Mouse (Mus musculus): ENCODE measurements around the gene Zfp980. TPM values are rescaled to one million over a fixed set of nuclear protein-coding genes. Genes with fewer than 3 reads are reported as not detected.
"Not testable (repeated sequence)": the region's sequence is repeated elsewhere in the genome, so short reads cannot be mapped to it uniquely, and the experiment has no call there.

The Zfp980 gene
- total RNA-seq (2018; cell fraction: chromatin; rRNA removed): not detected
- not detected for total RNA-seq (2018; cell fraction: cytosol; rRNA removed)
- not detected for total RNA-seq (2018; cell fraction: nucleus; rRNA removed)
- polyA plus RNA-seq (2018): not detected in 3 replicates

GRCm38 (mm10) chr4:145670385-145670784 is at the start of gene Zfp980:
Zfp980 (plus strand) TSS chr4:145670685.
- not testable (repeated sequence) for H3K79me2 ChIP-seq (ENCODE audit: inconsistent target); H3K27ac ChIP-seq; H3K4me3 ChIP-seq (ENCODE audit: inconsistent target); H3K36me3 ChIP-seq (ENCODE audit: inconsistent target)
- WGBS (ENCODE audit: missing documents): 61% methylated on average over 2 of the region's 3 CpGs

DNA sequence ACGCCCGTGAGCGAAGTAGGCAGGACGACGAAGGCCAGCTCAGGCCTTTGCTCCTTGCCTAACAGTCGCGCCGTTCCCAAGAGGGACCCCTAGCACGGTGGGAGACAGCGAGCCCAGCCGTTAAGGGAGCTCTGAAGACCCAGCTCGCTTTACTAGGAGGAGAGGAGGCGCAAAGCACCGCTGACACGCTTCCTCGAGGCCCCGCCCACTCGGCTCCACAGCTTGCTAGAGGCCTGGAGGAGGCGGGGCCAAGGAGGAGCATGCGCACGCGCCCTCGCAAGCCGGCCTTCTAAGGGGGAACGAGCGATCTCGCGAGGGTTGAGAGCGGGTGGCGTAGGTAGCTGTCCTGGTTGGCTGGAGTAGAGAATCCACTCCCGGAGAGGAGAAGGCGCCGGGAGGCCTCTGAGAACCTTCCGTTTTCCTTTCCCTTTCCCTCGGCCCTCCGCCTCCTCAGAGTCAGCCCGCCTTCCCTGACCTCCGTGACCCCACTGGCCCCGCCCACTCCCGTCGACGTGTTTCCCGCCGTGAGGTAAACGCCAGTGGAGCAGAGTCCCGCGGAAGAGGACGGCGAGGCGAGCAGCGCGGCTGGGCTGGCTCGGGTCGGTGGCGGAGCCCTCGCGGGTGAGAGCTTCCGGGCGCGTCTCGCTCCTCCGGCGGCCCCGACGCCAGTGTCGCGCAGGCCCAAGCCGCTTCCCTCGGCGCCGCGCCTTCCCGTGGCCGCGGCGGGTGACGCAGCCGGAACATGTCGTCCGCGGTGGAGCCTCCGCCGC is 29.9 kb upstream of the Zfp980 start:
- not testable (repeated sequence) for H3K4me3 ChIP-seq (ENCODE audit: inconsistent target)
- 46% methylated on average over 55 of the region's 83 CpGs for WGBS (ENCODE audit: missing documents)

GRCm38 (mm10) chr4:145674286-145674780 is 3.8 kb downstream of the Zfp980 start:
- not testable (repeated sequence) for H3K27ac ChIP-seq; H3K79me2 ChIP-seq (ENCODE audit: inconsistent target); H3K36me3 ChIP-seq (ENCODE audit: inconsistent target); H3K4me3 ChIP-seq (ENCODE audit: inconsistent target)
- 60% methylated on average over 2 of the region's 2 CpGs for WGBS (ENCODE audit: missing documents)

More for the DNA sequence above, 29.9 kb upstream of the Zfp980 start:
- H3K36me3 ChIP-seq (ENCODE audit: inconsistent target); H3K79me2 ChIP-seq (ENCODE audit: inconsistent target); H3K27ac ChIP-seq: not testable (repeated sequence)

- not testable (repeated sequence) for H3K4me3 ChIP-seq (ENCODE audit: inconsistent target); H3K79me2 ChIP-seq (ENCODE audit: inconsistent target); H3K27ac ChIP-seq; H3K36me3 ChIP-seq (ENCODE audit: inconsistent target)
- WGBS (ENCODE audit: missing documents): 86% methylated on average over 3 of the region's 3 CpGs
Observed at GRCm38 (mm10) chr4:145680217-145680616, 9.7 kb downstream of the Zfp980 start.

DNA sequence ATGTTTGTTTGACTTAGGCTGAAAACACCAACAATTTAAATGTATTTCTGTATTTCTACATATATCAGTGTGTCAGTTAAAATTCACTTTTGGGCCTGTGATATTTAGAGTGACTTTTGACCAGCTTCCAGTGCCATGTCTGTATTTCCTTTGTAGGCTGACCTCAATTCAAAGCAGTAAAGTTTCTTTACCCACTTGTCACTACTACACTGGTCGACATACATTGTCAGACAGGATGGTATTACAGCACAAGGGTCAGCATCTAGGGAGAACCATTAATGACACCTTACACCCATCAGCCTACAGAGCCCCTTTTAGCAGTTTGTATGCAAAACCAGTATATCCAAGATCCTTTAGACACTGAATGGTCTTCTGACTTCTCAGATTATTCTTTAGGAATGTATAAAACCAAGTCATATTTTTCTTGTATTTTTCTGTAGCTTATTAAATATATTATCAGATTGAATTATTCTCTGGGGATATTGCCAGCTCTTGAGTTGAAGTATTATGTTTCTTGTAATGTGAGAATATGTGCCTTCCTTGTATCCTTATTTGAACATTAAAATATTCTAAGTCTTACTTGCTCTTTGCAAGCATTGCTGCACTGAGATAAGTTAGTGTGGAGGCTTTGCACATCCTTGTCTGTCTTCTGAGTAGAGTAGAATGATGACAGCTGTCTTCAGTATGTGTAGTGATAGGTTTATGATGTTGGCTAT is 10.3 kb downstream of the Zfp980 start:
- H3K36me3 ChIP-seq (ENCODE audit: inconsistent target); H3K79me2 ChIP-seq (ENCODE audit: inconsistent target); H3K27ac ChIP-seq; H3K4me3 ChIP-seq (ENCODE audit: inconsistent target): not testable (repeated sequence)
- no CpG with 5 or more reads among the region's 1 CpGs for WGBS (ENCODE audit: missing documents)

GRCm38 (mm10) chr4:145682021-145682420 is 11.5 kb downstream of the Zfp980 start:
- not testable (repeated sequence) for H3K27ac ChIP-seq; H3K79me2 ChIP-seq (ENCODE audit: inconsistent target); H3K36me3 ChIP-seq (ENCODE audit: inconsistent target); H3K4me3 ChIP-seq (ENCODE audit: inconsistent target)
- WGBS (ENCODE audit: missing documents): 65% methylated on average over 1 of the region's 11 CpGs

- not testable (repeated sequence) for H3K79me2 ChIP-seq (ENCODE audit: inconsistent target); H3K27ac ChIP-seq; H3K36me3 ChIP-seq (ENCODE audit: inconsistent target); H3K4me3 ChIP-seq (ENCODE audit: inconsistent target)
- 87% methylated on average over 3 of the region's 3 CpGs for WGBS (ENCODE audit: missing documents)
Observed at GRCm38 (mm10) chr4:145683024-145683766, 12.7 kb downstream of the Zfp980 start.

GRCm38 (mm10) chr4:145686061-145686460 is 15.6 kb downstream of the Zfp980 start:
- H3K4me3 ChIP-seq (ENCODE audit: inconsistent target); H3K27ac ChIP-seq; H3K36me3 ChIP-seq (ENCODE audit: inconsistent target); H3K79me2 ChIP-seq (ENCODE audit: inconsistent target): not testable (repeated sequence)
- WGBS (ENCODE audit: missing documents): no CpG with 5 or more reads among the region's 2 CpGs

GRCm38 (mm10) chr4:145744935-145745644 is 74.6 kb downstream of the Zfp980 start:
- WGBS (ENCODE audit: missing documents): 9% methylated on average over 21 of the region's 83 CpGs
- not testable (repeated sequence) for H3K27ac ChIP-seq; H3K79me2 ChIP-seq (ENCODE audit: inconsistent target); H3K36me3 ChIP-seq (ENCODE audit: inconsistent target); H3K4me3 ChIP-seq (ENCODE audit: inconsistent target)

- WGBS (ENCODE audit: missing documents): no CpG with 5 or more reads among the region's 30 CpGs
- H3K27ac ChIP-seq; H3K36me3 ChIP-seq (ENCODE audit: inconsistent target); H3K79me2 ChIP-seq (ENCODE audit: inconsistent target); H3K4me3 ChIP-seq (ENCODE audit: inconsistent target): not testable (repeated sequence)
Observed at GRCm38 (mm10) chr4:145745645-145745991, 75.1 kb downstream of the Zfp980 start.

Other genes with a start within 250 kb of the Zfp980 start
- not detected in 3 replicates for gene Zfp990, start 159.9 kb upstream of the Zfp980 start, polyA plus RNA-seq (2018)
- gene Gm13212, start 85.5 kb upstream of the Zfp980 start, polyA plus RNA-seq (2018): 15.6 to 55.5 TPM (median 22.6 TPM) in 3 replicates
- gene Zfp986, start 198.1 kb downstream of the Zfp980 start, polyA plus RNA-seq (2018): not detected in 3 replicates